Mouse (Mus musculus) c-Kit-positive CD71-negative TER-119-negative erythroid progenitor cells, embryonic 14.5 days (primary cell): ENCODE results near the gene Tgfbi.

ENCODE experiments used
- DNase-seq: peaks from one replicate; pipeline ENCODE4 v3.0.0-alpha.2; 2013; ENCODE audit warnings: low read depth

Gene Tgfbi

DNA sequence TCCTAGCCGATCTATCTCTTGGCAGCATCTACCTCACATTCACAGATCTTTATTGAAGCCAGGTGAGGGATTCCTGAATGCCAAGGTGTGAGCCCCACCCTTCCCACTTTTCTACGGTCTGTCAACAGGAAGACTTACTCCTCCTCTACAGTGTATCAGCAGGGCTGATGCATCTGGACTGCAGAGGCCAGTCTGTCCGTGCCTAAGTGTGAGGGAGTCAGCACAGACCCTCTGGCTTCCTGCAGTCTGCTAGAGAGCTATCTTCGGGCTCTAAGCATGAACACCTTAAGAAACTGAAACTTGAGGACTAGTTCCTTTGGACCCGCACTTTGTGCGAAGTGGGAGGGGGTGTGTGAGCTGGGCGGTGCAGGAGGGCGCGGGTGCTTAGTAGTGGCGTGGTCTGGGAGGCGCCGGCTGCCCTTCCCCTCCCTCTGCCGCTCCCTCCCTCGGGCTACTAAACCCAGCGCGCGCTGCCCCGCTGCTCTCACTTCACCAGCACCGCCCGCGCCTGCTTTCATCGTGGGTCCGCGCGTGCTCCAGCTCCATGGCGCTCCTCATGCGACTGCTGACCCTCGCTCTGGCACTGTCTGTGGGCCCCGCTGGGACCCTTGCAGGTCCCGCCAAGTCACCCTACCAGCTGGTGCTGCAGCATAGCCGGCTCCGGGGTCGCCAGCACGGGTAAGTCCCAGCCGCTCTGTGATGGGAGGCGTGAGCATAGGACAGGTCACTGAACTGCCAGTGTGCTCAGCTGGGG is at the start of gene Tgfbi:
Tgfbi (plus strand) TSS at position 421 of the 754 bp plus-strand sequence.
- DNase-seq, result no peak

DNA sequence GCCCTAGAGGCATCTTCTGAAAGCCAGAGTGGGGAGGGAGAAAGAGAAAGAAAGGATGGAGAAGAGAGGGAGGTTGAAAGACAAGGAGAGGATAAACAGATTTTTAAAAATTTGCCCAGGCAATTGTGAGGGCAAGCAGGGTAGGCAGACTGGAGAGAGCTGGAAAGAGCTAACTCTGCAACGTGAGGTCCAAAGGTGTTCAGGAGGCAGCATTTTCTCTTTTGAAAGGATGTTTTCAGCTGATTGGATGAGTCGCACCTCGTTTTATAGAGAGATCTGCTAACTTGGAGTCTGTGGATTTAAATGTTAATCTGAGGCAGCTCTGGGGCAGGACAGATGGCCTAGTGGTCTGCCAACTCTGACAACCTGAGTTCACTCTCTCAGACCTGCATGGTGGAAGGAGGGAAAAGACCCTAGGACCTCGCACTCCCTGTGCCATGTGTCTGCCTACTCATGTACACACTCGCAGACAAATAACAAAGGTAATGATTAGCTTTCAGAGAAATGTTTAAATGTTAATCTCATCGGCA is 49.4 kb upstream of the Tgfbi start:
- no peak for DNase-seq

DNA sequence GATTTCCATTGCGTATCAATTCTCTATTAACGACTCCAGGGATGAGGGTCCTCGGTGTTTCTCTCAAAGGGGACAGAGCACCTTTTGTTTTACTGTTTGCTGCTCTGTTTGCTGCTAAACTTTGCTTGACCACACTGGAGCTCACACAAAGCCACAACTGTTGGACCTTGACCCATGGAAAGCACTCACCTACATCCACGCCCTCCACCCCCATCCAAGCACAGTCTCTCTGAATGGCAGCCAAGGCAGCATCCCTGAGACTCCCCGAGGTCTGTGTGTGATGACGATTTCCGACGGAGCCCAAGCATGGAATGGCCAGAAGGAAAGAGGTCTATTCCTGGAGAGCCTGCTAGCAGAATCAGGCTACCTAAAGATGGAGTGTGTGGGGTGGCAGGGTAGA is 48.2 kb upstream of the Tgfbi start:
- no peak for DNase-seq

DNA sequence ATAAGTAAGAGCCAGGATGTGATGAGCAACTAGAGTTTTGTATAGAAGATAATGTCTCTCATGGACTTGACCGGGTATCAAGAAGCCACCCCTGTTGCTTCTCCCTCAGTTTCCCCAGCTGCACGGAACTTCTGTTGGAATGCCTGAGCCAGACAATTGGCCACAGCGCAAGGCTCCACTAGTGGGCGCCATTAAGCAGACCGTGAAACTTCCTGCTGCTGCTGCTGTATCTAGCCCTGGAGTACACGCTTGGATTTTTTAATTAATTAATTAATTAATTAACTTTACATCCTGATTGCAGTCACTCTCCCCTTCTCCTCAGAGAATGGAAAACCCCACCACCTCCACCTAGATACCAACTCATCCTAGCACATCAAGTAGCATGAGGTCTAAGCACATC is 46.2 kb upstream of the Tgfbi start:
- DNase-seq, result no peak

DNA sequence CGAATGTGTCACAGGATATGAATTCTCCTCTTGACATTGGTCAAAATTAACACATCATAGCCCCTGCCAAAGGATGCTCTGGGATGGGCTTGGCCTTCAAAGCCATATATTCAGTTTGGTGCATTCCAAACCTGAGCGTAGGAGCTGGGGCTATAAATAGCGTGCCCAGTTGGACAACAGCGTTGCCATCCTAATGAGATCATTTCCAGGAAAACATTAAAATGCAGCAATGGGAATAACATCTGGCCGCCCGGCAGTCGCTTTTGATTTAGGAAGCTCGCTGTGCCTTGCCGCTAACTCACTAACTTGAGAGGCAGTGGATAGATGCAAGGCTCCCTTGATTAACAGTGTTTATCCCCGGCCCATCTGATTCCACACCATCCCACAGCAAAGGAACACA is 43.0 kb upstream of the Tgfbi start:
- DNase-seq, result no peak

DNA sequence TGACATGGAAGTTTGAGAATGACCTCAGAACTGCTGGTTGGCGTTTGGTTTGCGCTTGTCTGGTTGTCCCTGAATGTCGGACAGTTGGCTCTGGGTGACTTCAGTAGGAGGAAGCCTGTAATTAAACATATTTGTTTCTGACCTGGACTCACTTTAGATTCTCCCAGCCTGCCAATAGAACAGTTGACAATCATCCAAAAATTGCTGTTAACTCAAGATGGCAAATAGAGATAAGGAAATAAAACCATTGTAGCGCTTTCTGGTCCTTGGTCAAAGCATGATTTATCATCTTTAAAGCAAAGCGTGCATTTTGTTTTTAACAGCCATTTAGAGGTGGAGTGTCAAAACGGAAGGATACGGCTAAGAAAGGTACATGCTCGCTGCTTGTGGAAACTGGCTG is 37.7 kb upstream of the Tgfbi start:
- no peak for DNase-seq

DNA sequence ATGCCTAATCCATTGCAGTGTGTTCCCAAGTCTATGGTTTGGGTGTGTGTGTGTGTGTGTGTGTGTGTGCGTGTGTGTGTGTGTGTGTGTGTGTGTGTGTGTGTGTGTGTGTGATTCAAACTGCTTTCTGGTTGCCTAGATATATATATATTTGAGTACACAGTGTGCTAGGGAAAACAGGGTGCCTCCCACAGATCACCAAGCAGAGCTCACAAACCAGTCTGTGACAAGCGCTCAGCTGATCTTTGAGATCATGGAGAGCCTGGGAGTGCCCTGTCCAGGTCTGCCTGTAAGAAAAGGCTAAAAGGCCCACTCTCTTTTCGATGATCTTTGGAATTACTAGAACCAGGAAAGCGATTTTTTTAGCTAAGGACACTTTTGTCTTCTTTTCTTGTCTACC is 34.2 kb upstream of the Tgfbi start:
- no peak for DNase-seq

DNA sequence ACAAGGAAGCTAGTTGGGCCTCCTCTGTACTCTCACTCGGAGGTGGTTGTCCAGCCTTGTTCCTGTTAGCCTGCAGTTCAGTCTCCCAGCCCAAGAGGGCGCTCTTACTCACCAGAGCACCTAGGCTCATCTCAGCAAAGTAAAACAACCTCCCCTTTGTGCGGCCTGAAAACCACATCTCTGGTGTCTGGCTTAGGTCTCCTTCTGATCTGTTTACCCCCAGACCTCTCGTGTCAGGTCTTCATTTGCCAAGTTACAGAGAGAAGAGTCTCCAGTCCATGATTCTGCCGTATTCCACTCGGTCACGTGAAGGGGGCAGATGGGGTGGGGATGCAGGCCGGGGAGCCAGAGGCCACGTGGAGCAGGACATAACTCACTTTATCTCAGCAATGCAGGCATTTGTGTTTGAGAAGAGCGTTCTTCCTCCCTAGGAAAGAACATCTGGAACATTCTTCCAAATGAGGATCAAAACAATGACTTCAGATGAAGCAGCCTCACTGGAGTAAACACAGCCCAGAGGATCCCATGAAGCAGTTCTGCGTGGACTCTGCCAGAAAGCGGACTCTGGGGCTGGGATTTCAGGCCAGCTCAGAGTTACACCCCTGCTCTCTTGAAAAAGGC is 33.5 kb upstream of the Tgfbi start:
- DNase-seq, result peak; percentile 60

DNA sequence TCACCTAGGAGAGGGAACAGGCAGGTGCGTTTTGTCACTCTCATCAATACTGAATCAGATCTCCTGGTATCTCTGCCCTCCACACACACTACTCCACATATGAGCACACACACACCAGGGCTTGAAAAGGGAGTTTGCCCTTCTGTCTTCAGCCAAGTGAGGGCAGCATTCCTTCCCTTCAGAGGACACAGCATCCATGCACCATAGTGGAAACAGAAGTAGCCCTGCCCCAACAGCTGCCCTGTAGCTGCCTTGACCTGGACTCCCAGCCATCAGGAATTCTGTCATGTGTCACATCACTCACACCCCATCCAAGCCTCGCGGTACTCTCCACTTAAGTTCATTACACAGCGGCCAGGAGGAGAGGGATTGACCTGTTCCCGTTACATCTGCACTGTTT is 31.2 kb upstream of the Tgfbi start:
- no peak for DNase-seq

DNA sequence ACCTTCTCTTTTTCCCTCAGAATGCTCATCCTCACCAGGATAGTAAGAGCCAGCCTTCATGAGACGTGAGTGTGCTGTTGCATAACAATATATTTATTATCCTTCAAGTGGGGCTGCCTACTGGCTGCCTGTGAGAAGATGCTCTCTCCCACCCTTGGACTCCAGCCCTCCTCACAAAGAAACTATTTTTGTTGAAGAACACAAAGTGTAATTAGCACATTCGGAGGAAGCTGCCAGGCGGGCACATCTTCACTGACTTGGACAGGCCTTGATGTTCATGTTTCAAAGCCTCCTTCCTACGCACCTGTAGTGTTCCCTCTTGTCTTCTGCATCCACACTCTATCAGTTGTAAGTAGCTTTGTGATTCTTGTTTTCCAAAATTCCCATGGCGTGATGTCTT is 28.9 kb upstream of the Tgfbi start:
- no peak for DNase-seq

DNA sequence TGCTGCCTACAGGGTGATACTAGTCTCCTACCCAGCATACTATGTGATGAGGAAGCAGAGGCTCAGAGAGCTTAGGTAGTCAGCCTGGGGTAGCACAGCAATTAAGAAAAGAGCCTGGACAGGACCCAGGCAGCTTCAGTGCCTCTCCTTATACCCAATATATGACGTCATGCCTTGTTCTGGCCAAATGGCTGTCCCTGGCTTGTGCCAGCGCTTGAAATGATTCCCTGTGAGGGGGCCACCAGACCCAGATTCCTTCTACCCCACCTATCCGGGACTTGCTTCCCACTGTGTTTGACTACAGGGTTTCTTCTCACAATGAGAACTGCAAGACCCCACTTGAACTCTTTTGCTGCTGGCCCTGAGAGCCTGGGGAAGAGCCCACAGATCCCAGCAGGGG is 27.8 kb upstream of the Tgfbi start:
- no peak for DNase-seq

DNA sequence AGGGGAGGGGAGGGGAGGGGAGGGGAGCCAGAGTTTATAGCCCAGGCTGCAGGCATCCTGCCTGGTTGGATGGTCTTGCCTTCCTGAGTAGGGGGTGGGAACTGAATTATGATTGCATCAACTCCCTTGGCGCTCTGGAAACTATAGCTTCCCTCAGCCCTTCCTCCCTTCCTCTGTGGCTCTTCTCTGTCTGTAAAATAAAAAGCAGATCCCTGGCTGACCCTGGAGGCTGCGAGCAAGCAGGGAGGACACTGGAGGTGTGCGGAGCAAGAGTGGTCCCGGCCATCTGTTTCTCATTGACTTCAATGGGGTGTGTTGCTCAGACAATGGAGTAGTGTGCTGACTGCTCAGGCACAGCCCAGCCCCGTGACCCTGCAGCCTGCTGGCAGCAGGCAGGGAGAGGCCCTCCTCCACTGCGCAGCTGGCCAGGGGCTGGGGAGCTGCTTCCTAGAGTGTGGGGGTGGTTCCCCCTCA is 27.3 kb upstream of the Tgfbi start:
- DNase-seq, result no peak

DNA sequence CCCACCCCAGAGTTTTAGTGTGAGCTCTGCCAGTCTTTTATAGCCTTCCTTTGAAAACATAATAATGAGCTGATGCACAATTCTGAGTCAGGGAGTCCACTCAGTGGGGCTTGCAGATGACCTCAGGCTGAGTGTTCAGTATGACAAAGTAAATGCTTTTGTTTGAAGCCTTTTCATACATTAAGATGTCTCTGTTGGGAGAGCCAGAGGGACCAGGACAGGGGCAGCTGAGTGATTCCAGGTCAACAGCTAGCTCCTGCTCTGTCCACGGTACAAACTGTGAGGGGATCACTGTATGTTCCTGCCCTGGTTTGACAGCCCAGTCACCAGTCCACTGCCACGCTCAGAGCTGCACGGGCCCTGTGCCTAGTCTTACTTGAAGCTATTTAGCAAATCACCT is 26.6 kb upstream of the Tgfbi start:
- DNase-seq, result no peak

DNA sequence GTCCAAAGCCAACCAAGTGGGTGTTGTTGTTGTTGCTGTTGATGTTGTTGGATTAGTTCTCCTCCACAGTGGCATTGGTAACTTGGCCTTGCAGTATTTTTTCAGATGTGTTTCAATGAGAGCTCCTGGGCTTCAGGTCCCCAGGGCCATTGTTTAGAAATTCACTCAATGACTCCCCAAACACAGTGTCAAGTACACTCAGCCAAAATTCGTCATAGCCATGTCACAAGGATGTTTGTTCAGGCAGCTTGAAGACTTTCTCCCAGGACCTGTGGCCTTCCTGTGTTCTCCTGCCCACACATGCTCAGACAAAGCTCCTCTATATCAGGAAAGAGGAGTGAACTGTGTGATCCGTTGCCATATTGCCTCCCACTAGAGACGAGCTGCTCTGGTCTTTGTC is 23.3 kb upstream of the Tgfbi start:
- no peak for DNase-seq

DNA sequence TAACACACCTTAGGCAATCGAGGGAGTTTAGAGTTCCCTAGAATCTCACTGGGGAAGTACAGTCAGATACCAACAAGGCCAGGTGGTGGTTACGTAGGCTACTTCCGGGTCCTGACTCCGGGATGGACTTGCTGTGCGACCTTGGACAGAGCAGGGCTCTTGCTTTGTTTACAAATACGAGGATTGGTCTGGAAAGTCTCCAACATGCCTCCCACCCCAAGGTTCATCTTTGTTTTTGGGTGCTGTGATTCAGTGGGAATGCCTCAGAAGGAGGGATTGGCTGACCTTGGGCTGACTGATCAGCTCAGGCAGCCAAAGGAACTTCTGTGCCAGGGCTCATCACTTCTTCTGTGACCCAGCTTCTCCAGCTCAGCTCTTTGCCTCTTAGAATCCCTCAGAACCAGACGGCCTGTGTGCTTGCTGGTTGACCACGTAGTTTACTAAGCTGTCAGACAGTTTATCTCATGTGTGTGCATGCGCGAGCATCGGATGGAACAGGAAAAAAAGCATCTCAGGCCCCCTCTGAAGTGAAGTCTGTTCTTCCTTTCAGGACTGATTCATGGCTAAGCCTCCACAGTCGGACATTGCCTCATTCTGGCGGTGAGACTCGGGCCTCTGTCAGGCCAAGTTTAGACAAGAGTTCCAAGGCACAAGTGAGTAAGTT is 20.7 kb upstream of the Tgfbi start:
- DNase-seq, result no peak

DNA sequence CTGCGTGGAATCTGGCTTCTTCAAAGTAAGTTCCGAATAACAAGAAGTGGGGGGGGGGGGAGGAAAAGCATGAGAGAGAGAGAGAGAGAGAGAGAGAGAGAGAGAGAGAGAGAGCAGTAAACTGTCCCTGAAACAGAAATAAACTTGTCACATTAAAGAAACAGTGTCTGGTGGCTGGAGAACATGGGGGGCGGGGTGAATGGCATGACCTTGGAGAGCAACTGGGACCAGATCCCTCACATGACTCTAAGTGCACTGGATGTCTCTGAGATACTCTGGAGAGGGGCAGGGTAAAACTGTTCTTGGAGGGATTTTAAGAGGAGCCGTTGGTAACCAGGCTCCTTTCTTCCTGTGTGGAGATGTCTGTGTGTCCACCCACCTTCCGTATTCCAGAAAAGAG is 19.1 kb upstream of the Tgfbi start:
- DNase-seq, result no peak

DNA sequence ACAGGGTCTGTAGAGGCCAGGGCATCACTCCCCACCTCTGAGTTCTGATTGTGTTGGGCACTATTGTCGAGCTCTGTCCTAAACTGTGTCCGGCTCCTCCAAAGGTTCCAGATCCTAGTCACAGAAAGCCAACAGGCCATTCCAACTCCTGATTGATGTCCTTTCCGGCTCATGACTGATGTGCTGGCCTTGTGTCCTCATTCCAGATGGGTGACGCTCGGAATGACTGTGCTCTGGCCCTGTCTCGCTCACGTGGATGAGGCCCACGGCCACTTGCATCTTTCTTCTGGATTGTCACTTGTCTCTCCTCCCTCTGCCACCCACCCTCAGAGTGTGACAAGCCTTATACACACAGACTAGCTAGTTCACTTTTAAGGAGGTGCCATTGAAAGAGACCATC is 18.1 kb upstream of the Tgfbi start:
- DNase-seq, result no peak

DNA sequence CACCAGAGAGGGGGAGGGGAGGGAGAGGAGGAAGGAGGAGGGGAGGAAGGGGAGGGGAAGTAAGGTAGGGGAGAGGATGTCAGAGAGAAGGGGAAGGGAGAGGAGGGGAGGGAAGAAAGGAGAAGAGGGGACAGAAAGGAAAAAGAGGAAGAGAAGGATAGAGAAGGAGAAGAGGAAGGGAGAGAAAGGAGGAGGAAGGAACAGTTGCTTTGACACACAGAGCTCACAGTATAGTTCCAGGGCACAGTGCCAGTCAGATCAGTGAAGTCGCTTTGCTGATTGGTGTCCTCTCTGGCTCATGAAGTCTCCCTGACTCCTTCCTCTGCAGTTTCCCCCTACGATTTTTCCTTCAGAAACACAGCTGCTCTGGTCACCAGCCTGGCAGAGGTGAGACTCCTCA is 17.4 kb upstream of the Tgfbi start:
- DNase-seq, result no peak

DNA sequence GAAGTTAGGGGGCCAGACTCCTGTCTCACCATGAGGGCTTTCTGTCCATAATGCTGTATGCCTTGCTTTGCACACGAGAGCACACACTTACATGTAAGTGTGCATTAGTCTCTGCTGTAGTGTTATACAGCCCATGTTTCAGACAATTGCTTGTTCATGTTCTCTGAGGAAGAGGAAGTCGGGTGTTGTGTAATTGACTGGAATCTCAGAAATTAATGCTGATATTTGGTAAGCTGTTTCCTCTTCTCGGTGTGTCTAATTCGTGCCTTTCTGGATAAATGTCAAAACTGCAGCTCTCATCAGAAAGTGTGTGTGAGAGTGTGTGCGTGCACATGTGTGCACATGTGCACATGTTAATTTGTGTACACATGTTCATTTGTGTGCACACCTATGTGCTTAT is 16.1 kb upstream of the Tgfbi start:
- no peak for DNase-seq

DNA sequence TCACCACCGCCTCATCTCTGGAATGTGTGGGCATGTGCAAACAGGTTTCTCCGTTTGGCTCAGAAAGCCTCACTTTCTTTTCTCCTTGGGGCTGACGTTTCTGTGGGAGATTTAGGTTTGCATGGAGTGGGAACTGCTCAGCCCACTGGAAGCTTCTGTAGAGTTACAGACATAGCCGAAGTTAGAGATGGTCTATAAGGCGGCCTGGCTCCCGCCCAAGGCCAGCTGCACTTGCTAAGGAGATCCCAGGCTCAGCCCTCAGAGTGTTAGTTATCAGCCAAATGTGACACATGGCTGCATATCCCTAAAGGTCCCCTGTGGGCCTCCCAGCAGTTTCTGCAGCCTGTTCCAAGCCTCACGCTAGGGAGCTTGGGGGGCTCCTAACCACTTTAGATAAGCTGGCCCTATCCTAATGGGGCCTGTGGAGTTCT is 15.3 kb upstream of the Tgfbi start:
- DNase-seq, result no peak

DNA sequence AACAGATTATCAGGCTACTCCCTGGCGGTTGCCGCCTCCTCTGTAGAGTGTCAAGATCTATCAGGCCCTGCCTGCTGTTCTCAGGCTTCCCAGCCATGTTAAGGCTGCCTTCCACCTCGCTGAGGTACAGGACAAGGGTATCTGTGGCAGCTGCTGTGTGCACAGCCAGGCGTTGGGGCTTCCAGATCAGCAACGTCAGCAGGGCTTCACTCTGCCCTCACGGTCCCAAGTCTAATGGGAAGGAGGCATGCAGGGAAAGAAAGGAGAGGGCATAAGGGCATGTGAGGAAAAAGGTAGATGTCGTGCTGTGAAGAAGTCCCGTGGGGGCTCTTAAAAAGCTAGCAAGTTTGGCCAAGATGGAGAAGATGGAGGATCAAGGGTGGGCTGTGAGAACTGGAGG is 14.1 kb upstream of the Tgfbi start:
- no peak for DNase-seq

DNA sequence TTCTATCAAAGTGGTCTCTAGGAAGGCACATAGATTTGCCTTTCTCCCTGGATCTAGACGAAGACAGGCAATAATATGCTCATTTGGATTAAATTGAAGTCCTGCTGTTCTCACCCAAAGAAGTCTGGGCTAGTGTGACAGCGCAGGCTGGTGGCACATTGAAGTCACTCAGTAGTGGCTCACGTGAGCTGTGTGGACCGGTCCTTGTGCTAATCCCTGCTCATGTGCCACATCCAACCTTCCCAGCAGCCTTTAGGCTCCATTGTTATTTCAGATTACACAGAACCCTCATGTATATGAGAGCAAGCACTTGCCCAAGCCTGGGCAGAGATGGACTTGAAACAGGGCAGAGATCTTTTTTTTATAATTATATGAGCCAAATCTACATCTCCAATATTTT is 12.0 kb upstream of the Tgfbi start:
- DNase-seq, result no peak
